Mouse (Mus musculus) kidney, postnatal 25 days (tissue): ENCODE data around the gene C5ar1.
"Not testable (repeated sequence)": the region's sequence is repeated elsewhere in the genome, so short reads cannot be mapped to it uniquely, and the experiment has no call there.

Experiments used
- DNase-seq, 2 experiments: peaks; one replicate each; pipeline ENCODE4 v3.0.0; 2021; ENCODE audit warnings: mixed read lengths in 2 of 2

Gene C5ar1

DNA sequence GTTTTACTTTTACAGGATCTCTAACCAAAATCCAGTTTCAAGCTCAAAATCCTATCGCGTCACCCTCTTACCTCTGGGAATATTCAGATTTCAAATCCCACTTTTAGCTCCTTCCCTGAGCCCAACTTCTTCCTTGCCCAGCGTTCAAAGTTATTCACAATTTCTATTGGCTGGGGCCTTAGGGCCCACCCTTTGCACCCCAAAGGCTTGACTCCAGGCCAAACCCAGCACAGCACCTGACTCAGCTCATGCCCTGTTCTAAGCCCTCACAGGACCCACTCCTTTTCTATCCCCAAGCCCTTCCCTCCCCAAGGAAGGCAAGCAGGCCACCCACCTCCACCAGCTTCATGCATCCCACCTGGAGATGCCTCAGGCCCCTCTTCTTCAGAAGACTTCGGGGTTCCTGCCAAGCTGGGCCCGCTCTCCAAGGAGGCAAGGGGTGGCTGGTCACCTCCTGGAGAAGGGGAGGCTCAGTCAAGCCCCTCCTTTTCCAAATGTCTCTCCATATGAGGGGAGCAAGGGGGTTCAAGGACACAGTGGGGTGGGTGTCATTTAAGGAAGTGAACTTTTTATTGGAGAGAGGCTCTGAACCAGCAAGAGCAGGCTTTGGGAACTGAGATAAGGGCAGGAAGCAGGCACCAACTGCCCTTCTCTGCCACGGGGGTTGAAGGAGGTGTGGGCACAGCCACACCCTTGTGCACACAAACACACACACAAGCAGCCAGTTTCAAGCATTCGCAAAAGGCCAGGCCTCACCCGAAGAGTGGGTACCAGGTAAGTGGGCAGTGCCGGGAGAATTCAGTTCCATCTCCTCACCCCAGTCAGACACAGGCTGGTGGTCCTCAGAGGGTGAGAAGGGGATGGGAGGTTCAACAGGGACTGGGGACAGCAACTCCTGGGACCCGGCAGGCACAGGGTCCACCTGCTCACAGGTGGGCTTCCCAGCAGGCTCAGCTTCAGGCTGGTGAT is 15.9 kb upstream of the C5ar1 start:
- peak; percentile 14 to 47 for DNase-seq

DNA sequence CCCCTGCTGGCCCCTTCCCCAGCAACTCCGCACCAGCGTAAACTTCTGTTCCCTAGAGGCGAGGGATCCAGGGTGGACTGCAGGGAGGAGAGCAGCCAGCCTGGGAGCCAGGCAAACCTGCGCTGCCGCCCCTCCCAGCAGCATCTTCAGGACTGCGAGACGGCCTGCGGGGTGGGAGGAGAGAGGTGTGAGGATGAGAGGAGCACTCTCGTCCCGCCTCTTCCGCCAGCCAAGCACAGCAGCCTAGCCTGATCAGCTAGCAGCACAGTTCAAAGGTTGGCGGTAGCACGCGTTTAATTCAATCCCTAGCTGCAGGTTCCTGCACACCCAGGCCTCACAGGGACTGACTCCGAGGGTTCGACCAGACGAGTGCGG is 14.4 kb upstream of the C5ar1 start:
- peak; percentile 77 to 92 for DNase-seq

DNA sequence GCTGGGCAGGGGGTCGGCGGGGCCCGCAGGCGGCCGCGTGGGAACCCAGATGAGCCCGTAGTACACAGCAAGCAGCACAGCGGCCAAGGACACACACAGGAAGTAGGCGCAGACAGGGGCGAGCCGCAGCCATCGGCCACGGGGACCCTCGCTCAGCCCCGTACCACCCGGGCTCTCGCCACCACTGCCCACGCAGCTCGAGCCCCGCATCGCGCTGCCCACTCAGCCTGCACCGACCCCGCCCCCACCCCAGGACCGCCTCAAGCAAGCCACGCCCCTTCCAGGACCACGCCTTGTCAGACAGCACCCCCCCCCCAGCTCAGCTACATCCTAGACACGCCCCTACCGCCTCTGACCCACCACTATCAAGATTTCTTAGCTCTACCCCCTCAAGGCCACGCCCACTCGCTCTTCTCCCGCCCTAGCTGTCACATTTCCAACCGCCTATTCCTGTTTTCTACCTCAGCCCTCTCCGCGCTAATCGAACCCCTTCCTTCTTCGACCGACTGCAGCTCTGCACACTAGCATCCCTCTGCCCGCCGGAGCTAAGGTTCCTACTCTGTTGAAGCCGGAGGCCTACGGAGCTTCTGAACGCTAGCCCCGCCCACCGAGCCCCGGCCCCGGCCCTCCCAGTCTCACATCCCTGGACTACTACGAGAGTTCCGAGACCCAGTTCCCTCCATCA is 13.9 kb upstream of the C5ar1 start, which contains the start of gene Inafm1:
TSS of gene Inafm1 (minus strand) at position 537 of the 685 bp plus-strand sequence.
- peak; percentile 96 for DNase-seq

DNA sequence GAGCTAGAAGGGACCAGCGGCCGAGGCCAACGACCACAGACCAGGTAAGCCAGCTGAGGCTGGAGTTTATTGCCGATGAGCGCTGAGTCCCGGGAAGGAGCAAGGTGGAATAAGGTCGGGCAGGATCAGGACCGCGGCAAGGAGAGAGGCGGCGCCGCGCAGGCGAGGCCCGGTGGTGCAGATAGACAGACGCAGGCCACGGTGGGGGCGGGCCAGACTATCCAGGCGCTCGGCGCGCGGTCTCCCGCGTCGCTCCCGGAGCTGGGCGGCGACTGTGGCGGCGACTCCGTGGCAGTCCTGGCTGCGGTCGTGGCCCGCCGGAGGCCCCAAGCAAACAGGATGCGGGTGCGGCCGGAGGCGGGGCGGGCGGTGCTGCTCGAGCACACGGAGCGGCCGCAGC is 13.3 kb upstream of the C5ar1 start:
- peak; percentile 76 to 89 for DNase-seq

DNA sequence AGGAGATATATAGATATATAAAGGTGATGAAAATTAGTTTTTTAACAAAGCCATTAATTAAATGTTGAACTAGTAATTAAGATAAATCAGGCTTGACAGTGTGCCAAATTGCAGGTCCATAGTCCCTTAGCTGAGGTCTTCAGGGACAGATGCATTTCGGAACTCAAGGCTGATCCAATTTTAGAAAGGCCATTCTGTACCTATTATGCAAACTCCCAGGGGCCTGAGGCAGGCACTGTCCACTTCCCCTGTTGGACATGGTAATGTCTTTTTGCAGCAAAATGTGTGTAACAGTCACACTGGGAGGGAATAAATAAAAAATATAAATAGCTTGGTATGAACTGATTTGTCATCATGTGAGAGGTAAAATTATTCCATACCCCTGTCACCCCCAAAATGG is 11.8 kb upstream of the C5ar1 start:
- no peak for DNase-seq

- DNase-seq, result peak in 1 of 2 experiments; percentile 31
Measured at GRCm38 (mm10) chr7:16266593-16266992, 7.3 kb upstream of the C5ar1 start.

- DNase-seq, result no peak
Measured at GRCm38 (mm10) chr7:16265856-16266255, 6.5 kb upstream of the C5ar1 start.

DNA sequence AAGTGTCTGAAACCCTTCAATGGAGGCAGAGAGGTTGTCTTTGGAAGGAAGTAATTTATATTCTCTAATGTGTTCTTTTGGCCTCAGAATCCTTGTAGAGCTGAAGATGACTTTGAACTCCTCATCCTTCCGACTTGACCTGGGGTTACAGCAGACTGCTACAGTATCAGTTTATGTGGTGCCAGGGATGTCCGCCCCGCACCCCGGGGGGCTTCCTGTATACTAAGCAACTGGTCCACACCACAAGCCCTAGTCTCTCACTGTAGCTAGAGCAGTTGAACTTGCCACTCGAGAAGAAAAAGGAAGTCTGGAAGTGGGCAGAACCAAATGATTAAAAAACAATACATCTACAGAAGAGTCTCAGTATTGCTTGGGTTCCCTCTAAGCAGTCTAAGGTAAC is 4.5 kb upstream of the C5ar1 start:
- DNase-seq, result no peak

DNA sequence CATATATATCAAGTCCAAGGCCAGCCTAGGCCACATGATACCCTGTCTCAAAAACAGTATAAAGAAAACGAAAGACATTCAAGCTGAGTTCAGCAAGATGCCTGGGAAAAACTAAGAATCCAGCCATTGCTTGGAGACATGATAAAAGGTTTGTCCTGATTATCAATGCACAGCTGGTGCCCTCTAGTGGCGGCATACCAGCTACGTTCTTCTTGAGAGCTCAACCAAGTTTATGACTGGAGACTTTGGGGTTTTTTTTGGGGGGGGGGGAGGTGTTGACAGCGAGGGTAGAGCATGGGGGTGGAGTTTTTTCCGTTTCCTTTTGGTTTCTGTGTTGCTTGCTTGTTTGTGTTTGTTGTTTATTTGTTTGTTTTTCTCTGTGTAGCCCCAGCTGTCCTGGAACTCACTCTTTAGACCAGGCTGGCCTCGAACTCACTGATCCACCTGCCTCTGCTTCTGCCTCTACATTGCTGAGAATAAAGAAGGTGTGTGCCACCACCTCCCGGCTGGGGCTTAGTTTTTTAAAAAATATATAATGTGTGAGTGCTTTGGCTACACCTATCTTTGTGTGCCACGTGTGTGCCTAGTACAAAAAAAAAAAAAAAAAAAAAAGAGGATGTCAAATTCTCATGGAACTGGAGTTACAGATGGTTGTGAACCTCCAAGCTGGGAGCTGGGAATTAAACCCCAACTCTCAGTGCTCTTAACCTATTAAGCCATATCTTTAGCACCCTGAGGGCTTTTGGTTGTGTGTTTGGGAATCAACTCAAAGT is 3.9 kb upstream of the C5ar1 start:
- peak; percentile 82 to 95 for DNase-seq

- DNase-seq, result no peak
Measured at GRCm38 (mm10) chr7:16261097-16261496, 1.8 kb upstream of the C5ar1 start.

DNA sequence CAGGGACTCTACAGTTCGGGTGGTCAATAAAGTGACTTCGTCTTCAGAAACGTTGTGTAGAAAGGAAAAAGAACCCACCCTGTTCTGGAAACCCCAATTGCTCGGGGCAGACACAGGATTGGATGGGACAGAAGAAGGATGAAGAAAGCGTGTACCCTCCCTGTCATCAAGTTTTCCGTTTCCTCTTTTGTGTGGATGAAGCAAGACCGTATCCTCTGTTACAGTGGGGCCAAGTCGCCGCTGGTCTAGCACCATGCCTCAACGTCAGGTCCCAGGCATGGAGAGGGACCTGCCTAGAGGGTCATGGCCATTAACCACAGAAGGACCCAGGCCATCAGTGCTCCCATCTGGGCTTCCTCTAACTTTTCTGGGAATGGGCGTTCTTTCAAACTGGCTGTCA is 1.5 kb downstream of the C5ar1 start:
- no peak for DNase-seq

- DNase-seq, result not testable (repeated sequence)
Measured at GRCm38 (mm10) chr7:16255963-16256362, 3.4 kb downstream of the C5ar1 start.

DNA sequence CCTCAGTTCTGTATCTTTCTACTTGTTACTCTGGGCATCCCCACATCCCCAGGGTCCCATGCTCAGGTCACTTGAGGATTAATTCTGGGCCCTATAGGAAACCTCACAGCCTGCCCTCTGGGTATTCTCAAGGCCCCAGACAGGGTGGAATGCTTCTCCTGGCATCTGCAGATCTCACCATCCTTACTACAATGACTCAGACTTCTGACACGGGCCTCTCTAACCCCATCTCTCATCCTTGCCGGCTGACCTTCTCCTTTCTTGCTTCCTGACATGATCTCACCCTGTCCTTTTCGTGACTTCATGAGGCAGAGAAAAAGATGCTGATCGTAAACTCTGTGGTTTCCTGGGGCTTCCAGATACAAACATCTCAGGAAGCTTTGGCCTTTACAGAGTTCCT is 5.1 kb downstream of the C5ar1 start:
- DNase-seq, result no peak

- no peak for DNase-seq
Measured at GRCm38 (mm10) chr7:16250687-16251086, 8.7 kb downstream of the C5ar1 start.

DNA sequence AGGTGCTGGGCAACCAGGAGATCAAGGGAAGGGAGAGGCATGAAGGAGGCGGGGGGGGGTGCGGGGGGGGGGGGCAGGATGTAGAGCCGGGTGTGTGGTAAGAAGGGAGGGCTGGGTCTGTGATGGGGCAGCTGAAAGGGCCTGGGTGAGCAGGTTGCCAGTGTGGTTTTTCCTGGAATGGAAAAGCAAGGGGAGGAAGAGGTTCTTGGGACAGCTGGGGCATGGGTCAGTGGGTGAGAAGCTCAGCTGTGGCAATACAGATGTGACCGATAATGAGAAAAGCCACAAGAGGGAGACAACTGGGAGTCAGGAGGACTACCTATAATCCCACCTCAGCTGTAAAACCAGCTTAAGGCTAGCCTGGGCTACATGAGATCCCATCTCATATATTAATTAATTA is 13.4 kb downstream of the C5ar1 start:
- peak in 1 of 2 experiments; percentile 15 for DNase-seq

- DNase-seq, result no peak
Measured at GRCm38 (mm10) chr7:16244067-16244466, 15.3 kb downstream of the C5ar1 start, which contains the start of gene C5ar2. Gene C5ar2 (minus strand): TSS chr7:16244154.

DNA sequence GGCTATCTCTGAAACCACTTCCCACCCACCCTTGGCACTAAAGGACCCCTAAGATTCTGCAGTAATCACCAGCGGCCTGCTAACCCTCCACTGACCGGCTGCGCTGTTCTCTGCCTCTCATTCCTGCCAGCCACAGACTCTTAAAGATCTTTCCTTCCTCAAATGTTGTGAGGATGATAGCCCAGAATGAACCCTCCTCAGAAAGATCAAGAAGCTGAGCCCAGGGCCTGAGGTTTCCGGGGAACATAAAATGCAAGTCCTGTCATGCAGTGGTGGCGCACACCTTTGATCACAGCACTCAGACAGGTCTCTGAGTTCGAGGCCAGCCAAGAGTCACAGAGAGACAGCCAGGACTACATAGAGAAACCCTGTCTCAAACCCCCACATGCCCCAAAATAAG is 17.1 kb downstream of the C5ar1 start:
- no peak for DNase-seq

DNA sequence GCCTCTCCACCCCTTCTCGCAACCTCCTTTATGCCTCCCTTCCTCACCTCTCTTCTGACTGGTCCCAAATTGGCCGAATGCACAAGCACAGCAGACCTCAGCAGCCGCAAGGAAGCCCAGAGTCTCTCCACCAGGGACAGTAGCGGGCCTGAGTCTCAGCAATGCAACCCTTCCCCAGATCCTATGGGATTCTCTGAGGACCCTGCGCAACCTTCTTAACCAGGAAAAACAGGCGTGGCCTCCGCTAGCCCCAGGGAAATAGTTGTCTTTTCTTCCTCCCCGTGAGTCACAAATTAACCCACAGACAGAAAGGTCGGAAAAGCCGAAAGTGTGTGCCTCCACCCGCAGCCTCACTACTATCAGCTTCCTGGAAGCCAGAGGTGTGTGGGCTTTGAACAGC is 17.6 kb downstream of the C5ar1 start:
- DNase-seq, result no peak

DNA sequence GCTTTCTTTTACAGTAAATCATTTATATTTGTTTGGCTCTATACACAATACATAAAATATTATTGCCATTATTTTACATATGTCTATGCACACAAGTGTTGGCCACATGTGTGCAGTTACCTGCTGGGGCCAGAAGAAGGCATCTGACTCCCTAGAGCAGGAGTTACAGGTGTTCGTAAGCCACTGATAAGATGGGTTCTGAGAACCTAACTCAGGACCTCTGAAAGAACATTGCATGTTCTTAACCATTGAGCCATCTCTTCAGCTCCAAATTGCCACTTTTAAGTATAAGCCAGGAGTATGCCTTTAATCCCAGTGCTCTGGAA is 18.4 kb downstream of the C5ar1 start:
- no peak for DNase-seq

- no peak for DNase-seq
Measured at GRCm38 (mm10) chr7:16240281-16240977, 18.9 kb downstream of the C5ar1 start.

- peak in 1 of 2 experiments; percentile 48 for DNase-seq
Measured at GRCm38 (mm10) chr7:16239554-16239997, 19.8 kb downstream of the C5ar1 start.

DNA sequence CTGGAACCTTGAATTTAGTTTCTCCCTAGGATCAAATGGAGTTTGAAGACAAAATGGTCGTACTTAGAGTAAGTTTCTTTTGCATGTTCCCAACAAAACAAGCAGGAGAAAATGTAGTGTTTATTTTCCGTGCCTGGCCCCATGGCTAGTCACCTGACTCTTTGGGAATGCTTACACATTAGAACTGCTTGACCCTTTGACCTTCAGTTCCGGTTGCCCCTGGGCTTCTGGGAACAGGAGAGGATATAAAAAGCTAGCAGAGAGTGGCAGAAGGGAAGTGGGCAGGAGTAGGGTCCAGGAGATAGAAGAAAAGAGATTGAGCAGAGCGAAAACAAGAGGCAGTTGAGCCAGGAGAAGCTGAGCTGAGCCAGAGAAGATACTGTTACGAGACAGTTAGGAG is 29.5 kb downstream of the C5ar1 start:
- peak; percentile 72 to 85 for DNase-seq
